Mouse (Mus musculus): Measurements from ENCODE around the gene Abtb2. TPM values are rescaled to one million over a fixed set of nuclear protein-coding genes. Genes with fewer than 3 reads are reported as not detected.

Abtb2 gene
- polyA plus RNA-seq, 1 experiment from 2014 or later, result 6.0 TPM

DNA sequence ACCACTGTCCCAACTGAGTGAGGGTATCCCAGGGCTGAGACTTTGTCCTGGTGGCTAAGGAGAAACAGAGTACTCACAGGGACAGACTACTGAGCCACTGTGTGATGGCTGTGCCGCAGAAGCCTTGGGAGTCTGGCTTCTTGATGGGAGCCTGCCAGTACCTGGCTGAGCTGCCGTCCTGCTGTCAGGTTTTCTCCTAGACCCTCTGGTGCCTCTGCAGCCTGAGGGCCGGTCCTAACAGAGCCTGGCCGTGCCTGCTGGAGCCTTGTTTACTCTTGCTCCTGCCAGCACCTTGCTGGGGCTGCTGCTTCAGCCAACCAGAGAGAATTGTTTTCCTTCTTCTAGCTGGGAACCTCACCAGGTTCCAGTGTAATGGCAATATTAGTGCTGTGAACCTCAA lies 148.3 kb downstream of the Abtb2 start:
- ChIA-PET CTCF (interaction anchor here (8.9 kb wide), 1 partner anchor 148 kb away, joined by 75 read pairs; the partner anchor contains the start of gene Abtb2), POLR2A (no interaction called here)
- in situ Hi-C loops (cut with MboI; ENCODE audit: low pct_unique_long_range_greater_than_20kb), result no loop called here
- H3K27me3 ChIP-seq, result no peaks in the 10 kb centered on the region
- TF ChIP-seq CTCF (IDR thresholded peaks at IDR 0.05), result no peak
- DNase-seq (ENCODE audit: low read depth, low spot score) (no peak), ATAC-seq (no peak)

DNA sequence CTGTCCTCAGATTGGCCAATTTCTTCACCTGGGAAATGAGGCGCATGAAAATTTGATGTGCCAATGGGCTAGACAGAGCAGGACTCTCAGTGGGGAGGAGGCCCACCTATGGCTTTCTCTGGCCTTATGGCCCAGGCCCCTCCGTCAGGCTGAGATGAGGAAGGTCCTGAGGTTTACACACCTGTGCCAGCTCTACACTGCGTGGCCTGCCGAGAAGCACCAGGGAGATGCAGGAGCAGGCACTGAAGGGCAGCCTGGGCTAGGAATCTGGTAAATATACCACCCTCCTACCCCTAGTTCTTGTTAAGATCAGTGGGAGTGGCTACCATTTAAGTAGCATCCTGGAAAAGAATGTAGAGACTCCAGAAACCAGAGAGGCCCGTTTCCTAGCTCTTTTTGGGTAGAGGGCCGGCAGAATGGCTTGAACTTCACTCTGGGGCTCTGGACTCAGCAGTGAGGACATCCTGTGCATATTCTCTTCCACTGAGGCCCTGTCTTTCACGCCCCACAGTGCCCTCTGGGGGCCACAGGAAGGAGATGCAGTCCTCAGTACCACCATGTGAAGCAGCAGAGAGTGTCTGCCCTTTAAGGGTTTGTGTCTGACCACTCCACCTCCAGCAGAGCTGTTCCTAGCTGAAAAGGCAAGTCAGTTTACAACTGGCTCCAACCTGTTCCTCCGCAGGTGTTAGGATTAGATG lies 152.6 kb downstream of the Abtb2 start:
- no peak for TF ChIP-seq CTCF (IDR thresholded peaks at IDR 0.05)
- POLR2A ChIA-PET, result interaction anchor here (1.1 kb wide), 1 partner anchor 148 kb away, joined by 3 read pairs; no protein-coding TSS in a partner anchor
- H3K27me3 ChIP-seq, result no peaks in the 10 kb centered on the region
- CTCF ChIA-PET, result interaction anchor here (0.6 to 8.9 kb wide), 19 partner anchors 9 to 262 kb away, joined by 3 to 75 read pairs (median 4); partner anchors contain the start of gene Abtb2
- ATAC-seq (peak; percentile 66), DNase-seq (ENCODE audit: low read depth, low spot score) (no peak)
- in situ Hi-C loops (cut with MboI; ENCODE audit: low pct_unique_long_range_greater_than_20kb), result loop anchor here (5.0 kb wide), 1 partner anchor 151 kb away; the partner anchor contains the start of gene Abtb2

DNA sequence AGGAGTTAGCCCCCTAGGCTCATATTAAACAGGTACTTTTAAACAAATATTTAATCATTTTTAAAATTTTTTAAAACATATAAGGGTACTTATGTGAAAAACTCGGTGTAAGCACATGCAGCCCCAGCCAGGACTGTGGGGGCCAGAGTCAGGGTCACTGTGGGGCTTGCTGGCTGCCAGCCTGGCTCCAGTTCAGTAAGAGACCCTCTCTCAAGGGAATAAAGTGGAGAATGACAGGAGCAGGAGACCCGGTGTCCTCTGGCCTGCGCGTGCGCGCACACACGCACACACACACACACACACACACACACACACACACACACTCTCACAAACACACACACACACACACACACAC lies 153.2 kb downstream of the Abtb2 start:
- ChIA-PET POLR2A (interaction anchor here (0.7 to 1.1 kb wide), 2 partner anchors 149 to 152 kb away, joined by 3 to 5 read pairs; no protein-coding TSS in a partner anchor), CTCF (interaction anchor here (0.6 to 8.9 kb wide), 11 partner anchors 9 to 263 kb away, joined by 3 to 75 read pairs (median 4); partner anchors contain the start of gene Abtb2)
- TF ChIP-seq CTCF (IDR thresholded peaks at IDR 0.05), result no peak
- in situ Hi-C loops (cut with MboI; ENCODE audit: low pct_unique_long_range_greater_than_20kb), result loop anchor here (5.0 kb wide), 1 partner anchor 152 kb away; the partner anchor contains the start of gene Abtb2
- no peak for DNase-seq (ENCODE audit: low read depth, low spot score)
- ATAC-seq, result no peak
- H3K27me3 ChIP-seq, result no peaks in the 10 kb centered on the region

DNA sequence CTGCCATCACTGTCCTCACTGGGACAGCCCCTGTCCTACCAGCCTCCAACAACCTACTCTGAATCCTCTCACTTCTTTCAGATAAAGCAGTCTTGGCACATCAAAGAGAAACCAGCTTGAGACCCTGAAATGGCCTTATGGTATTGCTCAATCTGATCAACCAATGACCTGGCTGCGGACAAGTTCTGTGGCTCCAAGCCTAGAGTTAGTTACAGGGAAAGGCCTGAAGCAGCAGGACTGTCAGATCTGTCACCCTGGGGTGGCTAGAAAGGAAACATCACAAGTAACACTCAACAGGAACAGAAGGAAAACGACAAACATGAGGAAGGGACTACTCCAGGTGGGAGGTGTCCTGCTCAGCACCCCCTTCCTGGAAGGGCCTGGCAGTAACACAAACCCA lies 158.4 kb downstream of the Abtb2 start:
- CTCF ChIA-PET, result interaction anchor here (1.3 kb wide), 1 partner anchor 160 kb away, joined by 3 read pairs; no protein-coding TSS in a partner anchor
- TF ChIP-seq CTCF (IDR thresholded peaks at IDR 0.05), result no peak
- in situ Hi-C loops (cut with MboI; ENCODE audit: low pct_unique_long_range_greater_than_20kb), result no loop called here
- H3K27me3 ChIP-seq, result no peaks in the 10 kb centered on the region
- POLR2A ChIA-PET, result no interaction called here
- no peak for DNase-seq (ENCODE audit: low read depth, low spot score)
- no peak for ATAC-seq

DNA sequence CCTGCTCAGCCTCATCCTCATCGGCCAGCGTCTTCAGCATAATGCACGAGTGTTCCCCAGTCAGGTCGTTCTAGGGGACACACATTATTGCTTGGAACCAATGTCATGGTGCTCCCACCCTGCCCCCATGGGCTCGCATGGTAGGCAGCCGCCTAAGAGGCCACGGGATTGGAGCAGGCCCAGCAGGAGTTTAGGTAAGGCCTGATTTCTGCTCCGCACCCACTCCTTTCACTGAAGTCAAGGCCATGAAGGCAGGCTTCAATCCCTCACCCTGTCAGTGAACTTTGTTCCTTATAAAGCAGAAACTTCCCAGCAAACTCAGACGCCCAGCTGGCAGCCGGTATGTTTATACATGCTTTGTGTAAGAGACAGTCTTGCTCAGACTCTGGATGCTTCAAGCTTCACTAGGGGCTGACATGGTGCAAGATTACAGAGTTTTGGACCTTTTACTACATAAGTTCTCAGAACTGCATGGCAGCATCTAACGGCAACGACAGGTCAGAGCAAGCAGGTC lies 162.0 kb downstream of the Abtb2 start:
- ChIA-PET POLR2A (no interaction called here), CTCF (interaction anchor here (1.2 to 1.4 kb wide), 2 partner anchors 9 to 271 kb away, joined by 3 read pairs; no protein-coding TSS in a partner anchor)
- DNase-seq (ENCODE audit: low read depth, low spot score), result no peak
- no peaks in the 10 kb centered on the region for H3K27me3 ChIP-seq
- no peak for TF ChIP-seq CTCF (IDR thresholded peaks at IDR 0.05)
- in situ Hi-C loops (cut with MboI; ENCODE audit: low pct_unique_long_range_greater_than_20kb), result loop anchor here (25.0 kb wide), 1 partner anchor 616 kb away; no protein-coding TSS in a partner anchor
- ATAC-seq, result no peak

DNA sequence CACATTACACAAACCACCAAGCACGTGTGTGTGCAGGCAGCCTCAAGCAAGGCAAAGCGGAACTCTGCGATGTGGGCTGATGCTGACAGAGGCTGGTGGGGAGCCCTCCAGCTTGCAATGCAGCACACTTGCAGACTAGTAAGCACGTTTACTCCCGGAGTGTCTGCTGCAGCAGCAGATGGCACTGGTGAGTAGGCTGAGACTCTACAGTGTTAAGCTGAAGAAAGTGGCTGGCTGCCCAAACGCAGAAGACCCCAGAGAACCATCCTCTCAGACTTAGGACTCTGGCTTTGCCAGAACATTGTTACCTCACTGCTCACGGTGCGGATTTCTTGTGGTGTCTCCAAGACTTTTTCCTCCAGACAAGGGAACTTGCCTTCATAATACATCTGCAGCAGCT lies 164.9 kb downstream of the Abtb2 start:
- DNase-seq (ENCODE audit: low read depth, low spot score), result no peak
- no peak for TF ChIP-seq CTCF (IDR thresholded peaks at IDR 0.05)

DNA sequence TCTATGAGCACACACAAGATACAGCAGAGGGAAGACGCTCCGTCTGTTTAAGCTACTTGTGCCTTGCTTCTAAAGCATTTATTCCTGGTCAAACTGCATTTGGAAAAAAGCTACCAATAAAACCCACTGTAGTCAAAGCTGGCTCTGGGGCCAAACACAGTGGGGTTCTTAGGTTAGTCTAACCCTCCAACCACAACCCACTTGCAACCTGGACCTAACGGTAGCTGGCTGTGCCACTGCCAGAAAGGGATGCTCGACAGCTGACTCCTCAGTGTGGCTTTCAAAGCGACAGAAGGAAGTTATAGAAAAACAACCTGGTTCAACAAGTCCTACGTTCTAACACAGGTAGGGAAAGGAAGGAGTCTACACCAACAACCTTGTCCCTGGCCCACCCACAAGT lies 165.3 kb downstream of the Abtb2 start:
- TF ChIP-seq CTCF (IDR thresholded peaks at IDR 0.05), result no peak
- CTCF ChIA-PET, result interaction anchor here (1.4 to 1.6 kb wide), 2 partner anchors 12 to 13 kb away, joined by 4 to 7 read pairs; no protein-coding TSS in a partner anchor
- no peak for ATAC-seq

More for the DNA sequence above, 164.9 kb downstream of the Abtb2 start:
- POLR2A ChIA-PET, result no interaction called here
- CTCF ChIA-PET, result interaction anchor here (1.4 to 1.6 kb wide), 2 partner anchors 12 to 13 kb away, joined by 4 to 7 read pairs; no protein-coding TSS in a partner anchor
- no peaks in the 10 kb centered on the region for H3K27me3 ChIP-seq
- in situ Hi-C loops (cut with MboI; ENCODE audit: low pct_unique_long_range_greater_than_20kb), result loop anchor here (25.0 kb wide), 1 partner anchor 619 kb away; no protein-coding TSS in a partner anchor
- ATAC-seq, result no peak

DNA sequence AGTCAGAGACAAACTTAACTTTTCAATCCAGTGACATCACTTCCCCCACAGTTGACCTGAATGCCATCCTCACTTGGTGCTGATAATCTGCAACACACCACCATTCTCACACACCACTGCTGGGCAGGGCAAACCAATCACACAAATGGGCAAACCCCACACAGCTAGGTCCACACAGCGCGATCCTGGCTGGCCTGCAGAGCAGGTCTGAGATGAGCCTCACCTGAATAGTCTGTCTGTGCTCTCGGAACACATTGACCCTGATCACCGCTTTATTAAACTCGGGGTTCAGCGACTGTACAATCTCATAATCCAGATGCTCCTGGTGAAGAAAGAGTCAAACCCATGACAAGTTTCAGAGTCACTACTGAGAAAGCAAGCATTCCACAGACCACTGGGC lies 176.7 kb downstream of the Abtb2 start:
- DNase-seq (ENCODE audit: low read depth, low spot score) (no peak), ATAC-seq (no peak)
- CTCF ChIA-PET, result interaction anchor here (4.4 kb wide), 1 partner anchor 179 kb away, joined by 30 read pairs; the partner anchor contains the start of gene Abtb2
- in situ Hi-C loops (cut with MboI; ENCODE audit: low pct_unique_long_range_greater_than_20kb), result loop anchor here (5.0 to 25.0 kb wide), 3 partner anchors 178 to 631 kb away; partner anchors contain the start of gene Abtb2
- POLR2A ChIA-PET, result no interaction called here
- H3K27me3 ChIP-seq, result no peaks in the 10 kb centered on the region
- no peak for TF ChIP-seq CTCF (IDR thresholded peaks at IDR 0.05)

More for the DNA sequence above, 165.3 kb downstream of the Abtb2 start:
- DNase-seq (ENCODE audit: low read depth, low spot score), result no peak
- no peaks in the 10 kb centered on the region for H3K27me3 ChIP-seq
- in situ Hi-C loops (cut with MboI; ENCODE audit: low pct_unique_long_range_greater_than_20kb), result loop anchor here (25.0 kb wide), 1 partner anchor 619 kb away; no protein-coding TSS in a partner anchor
- POLR2A ChIA-PET, result no interaction called here

DNA sequence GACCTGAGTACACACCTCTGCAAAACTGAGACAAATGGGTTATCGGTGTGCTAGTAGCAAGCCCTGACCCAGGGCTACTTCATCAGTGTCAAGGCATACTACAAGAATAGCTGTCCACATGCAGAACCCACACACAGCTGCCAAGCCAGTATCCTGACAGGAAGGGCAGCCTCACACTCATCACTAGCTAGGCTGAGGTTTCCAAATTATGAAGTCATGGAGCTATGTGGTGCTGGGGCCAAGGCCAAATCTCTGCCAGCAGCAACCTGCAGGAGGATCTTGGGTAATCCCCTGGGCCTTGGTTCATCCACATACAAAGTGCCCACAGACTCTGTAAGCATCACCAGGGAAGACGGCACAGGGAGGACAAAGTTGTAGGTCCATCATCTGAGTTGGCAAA lies 177.4 kb downstream of the Abtb2 start:
- no peak for TF ChIP-seq CTCF (IDR thresholded peaks at IDR 0.05)
- POLR2A ChIA-PET, result no interaction called here
- H3K27me3 ChIP-seq, result no peaks in the 10 kb centered on the region
- DNase-seq (ENCODE audit: low read depth, low spot score), result no peak
- in situ Hi-C loops (cut with MboI; ENCODE audit: low pct_unique_long_range_greater_than_20kb), result loop anchor here (5.0 to 25.0 kb wide), 3 partner anchors 179 to 631 kb away; partner anchors contain the start of gene Abtb2
- CTCF ChIA-PET, result interaction anchor here (0.8 to 4.4 kb wide), 9 partner anchors 9 to 236 kb away, joined by 3 to 30 read pairs (median 3); partner anchors contain the start of gene Abtb2
- peak; percentile 12 for ATAC-seq

DNA sequence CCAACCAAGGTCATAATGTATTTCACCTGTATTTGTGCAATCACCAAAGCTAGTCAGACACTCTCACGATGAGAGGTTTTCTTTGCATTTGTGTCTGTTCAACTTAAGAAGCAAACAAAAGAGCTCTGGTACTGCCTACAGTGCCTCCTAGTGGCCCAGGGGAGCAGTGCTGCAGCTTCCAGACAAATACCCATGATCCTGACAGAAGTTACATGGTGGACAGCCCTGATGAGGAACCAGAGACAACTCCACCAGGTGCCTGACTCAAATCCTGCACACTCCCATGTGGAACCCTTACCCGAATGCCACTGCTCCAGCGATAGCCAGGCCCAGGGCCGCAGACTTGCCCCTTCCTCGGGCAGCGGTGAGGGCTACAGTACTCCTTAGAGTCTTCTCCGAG lies 177.9 kb downstream of the Abtb2 start:
- peak; percentile 33 for ATAC-seq
- ChIA-PET POLR2A (no interaction called here), CTCF (interaction anchor here (0.8 to 4.4 kb wide), 10 partner anchors 10 to 237 kb away, joined by 3 to 30 read pairs (median 3); partner anchors contain the start of gene Abtb2)
- in situ Hi-C loops (cut with MboI; ENCODE audit: low pct_unique_long_range_greater_than_20kb), result loop anchor here (5.0 to 25.0 kb wide), 3 partner anchors 179 to 632 kb away; partner anchors contain the start of gene Abtb2
- no peaks in the 10 kb centered on the region for H3K27me3 ChIP-seq
- peak; percentile 93 for TF ChIP-seq CTCF (IDR thresholded peaks at IDR 0.05)
- DNase-seq (ENCODE audit: low read depth, low spot score), result no peak
